Mouse (Mus musculus) neural tube, postnatal 0 days (tissue): ENCODE data around the gene Ces3b. TPM values are rescaled to one million over a fixed set of nuclear protein-coding genes. Genes with fewer than 3 reads are reported as not detected.

Experiments used
- polyA plus RNA-seq: library from polyadenylated mRNA; unstranded; fragments of >200 nt; fragmentation: Nextera tagmentation; extraction: Ambion mirVana; gene quantifications from 2 replicates; pipeline ENCODE4 v1.2.1, GENCODE M21; 2015

Ces3b gene
- polyA plus RNA-seq = not detected in 2 replicates

GRCm38 (mm10) chr8:105083449-105084050, at the start of gene Ces3b:
Ces3b (plus strand) TSS chr8:105083753.

GRCm38 (mm10) chr8:105048371-105048854, 35.1 kb upstream of the Ces3b start, which contains the start of gene Ces3a:
Ces3a (plus strand) TSS chr8:105048601.

GRCm38 (mm10) chr8:105131509-105131908, 48.0 kb downstream of the Ces3b start, which contains the start of gene Ces4a:
Ces4a (plus strand) TSS chr8:105131800.

Other genes with a start within 250 kb of the Ces3b start
- gene Ces2c, start 236.7 kb upstream of the Ces3b start, polyA plus RNA-seq = not detected in 2 replicates
- gene Ces2e, start 157.5 kb upstream of the Ces3b start, polyA plus RNA-seq = not detected in 2 replicates
- not detected in 2 replicates for gene Ces2f, start 136.4 kb upstream of the Ces3b start, polyA plus RNA-seq
- gene Ces2g, start 122.0 kb upstream of the Ces3b start, polyA plus RNA-seq = 0.20 and 0.55 TPM in 2 replicates
- gene Ces2h, start 82.9 kb upstream of the Ces3b start, polyA plus RNA-seq = not detected in 2 replicates
- not detected in 2 replicates for gene Ces3a, start 35.2 kb upstream of the Ces3b start, polyA plus RNA-seq
- 0.14 and 0.15 TPM in 2 replicates for gene Ces4a, start 48.0 kb downstream of the Ces3b start, polyA plus RNA-seq
- 30.7 and 34.8 TPM in 2 replicates for gene Cbfb, start 86.9 kb downstream of the Ces3b start, polyA plus RNA-seq
- 19.1 and 19.5 TPM in 2 replicates for gene D230025D16Rik, start 141.4 kb downstream of the Ces3b start, polyA plus RNA-seq
- 13.8 and 15.8 TPM in 2 replicates for gene B3gnt9, start 171.4 kb downstream of the Ces3b start, polyA plus RNA-seq
- gene Tradd, start 180.9 kb downstream of the Ces3b start, polyA plus RNA-seq = 13.8 and 16.2 TPM in 2 replicates
- 1.9 and 2.9 TPM in 2 replicates for gene Fbxl8, start 180.9 kb downstream of the Ces3b start, polyA plus RNA-seq
- 1.2 and 1.9 TPM in 2 replicates for gene Hsf4, start 186.0 kb downstream of the Ces3b start, polyA plus RNA-seq
- gene Nol3, start 192.4 kb downstream of the Ces3b start, polyA plus RNA-seq = 9.1 and 9.4 TPM in 2 replicates
- 53.4 and 66.4 TPM in 2 replicates for gene 4931428F04Rik, start 206.1 kb downstream of the Ces3b start, polyA plus RNA-seq
- 6.0 and 8.7 TPM in 2 replicates for gene Exoc3l, start 212.3 kb downstream of the Ces3b start, polyA plus RNA-seq
- 29.8 and 32.5 TPM in 2 replicates for gene E2f4, start 213.9 kb downstream of the Ces3b start, polyA plus RNA-seq
- gene Elmo3, start 221.8 kb downstream of the Ces3b start, polyA plus RNA-seq = 0.76 and 1.2 TPM in 2 replicates
- 1.1 and 1.2 TPM in 2 replicates for gene Lrrc29, start 242.5 kb downstream of the Ces3b start, polyA plus RNA-seq
- 162 and 168 TPM in 2 replicates for gene Tmem208, start 242.6 kb downstream of the Ces3b start, polyA plus RNA-seq